Mouse (Mus musculus): ENCODE results near the gene Itga9. TPM values are rescaled to one million over a fixed set of nuclear protein-coding genes. Genes with fewer than 3 reads are reported as not detected.

Gene Itga9
- total RNA-seq, 1 experiment from 2014 or later, result 4.7 TPM

- ATAC-seq (replicated peaks in 1 of 2; ENCODE audit: insufficient read depth in 1 of 2, low FRiP score in 2 of 2, low TSS enrichment in 1 of 2, low read depth in 1 of 2, poor library complexity in 2 of 2, severe bottlenecking in 2 of 2), result no peak; a peak in 1 of 4 replicates
Observed at GRCm38 (mm10) chr9:118883150-118883549, 276.7 kb downstream of the Itga9 start.

GRCm38 (mm10) chr9:118885785-118886184 lies 279.3 kb downstream of the Itga9 start:
- ATAC-seq (replicated peaks in 1 of 2; ENCODE audit: insufficient read depth in 1 of 2, low FRiP score in 2 of 2, low TSS enrichment in 1 of 2, low read depth in 1 of 2, poor library complexity in 2 of 2, severe bottlenecking in 2 of 2), result no peak

DNA sequence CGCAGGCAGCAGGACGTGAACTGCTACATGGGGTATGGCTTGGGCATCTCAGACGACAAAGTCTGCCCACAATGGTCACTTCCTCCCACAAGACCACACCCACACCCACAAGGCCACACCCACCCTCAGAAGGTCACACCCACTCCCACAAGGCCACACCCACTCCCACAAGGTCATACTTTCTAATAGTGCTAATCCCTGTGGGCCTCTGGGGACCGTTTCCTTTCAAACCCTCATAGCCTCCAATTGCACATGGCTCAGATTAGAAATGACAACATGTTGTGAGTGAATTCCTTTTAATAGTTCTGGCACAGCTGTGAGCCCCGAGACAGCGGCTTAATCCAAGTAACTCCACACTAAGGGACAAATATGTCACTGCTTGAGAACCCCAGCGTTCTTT lies 280.7 kb downstream of the Itga9 start:
- ATAC-seq (replicated peaks in 1 of 2; ENCODE audit: insufficient read depth in 1 of 2, low FRiP score in 2 of 2, low TSS enrichment in 1 of 2, low read depth in 1 of 2, poor library complexity in 2 of 2, severe bottlenecking in 2 of 2), result no peak

GRCm38 (mm10) chr9:118887734-118888133 lies 281.2 kb downstream of the Itga9 start:
- no peak for ATAC-seq (replicated peaks in 1 of 2; ENCODE audit: insufficient read depth in 1 of 2, low FRiP score in 2 of 2, low TSS enrichment in 1 of 2, low read depth in 1 of 2, poor library complexity in 2 of 2, severe bottlenecking in 2 of 2)

DNA sequence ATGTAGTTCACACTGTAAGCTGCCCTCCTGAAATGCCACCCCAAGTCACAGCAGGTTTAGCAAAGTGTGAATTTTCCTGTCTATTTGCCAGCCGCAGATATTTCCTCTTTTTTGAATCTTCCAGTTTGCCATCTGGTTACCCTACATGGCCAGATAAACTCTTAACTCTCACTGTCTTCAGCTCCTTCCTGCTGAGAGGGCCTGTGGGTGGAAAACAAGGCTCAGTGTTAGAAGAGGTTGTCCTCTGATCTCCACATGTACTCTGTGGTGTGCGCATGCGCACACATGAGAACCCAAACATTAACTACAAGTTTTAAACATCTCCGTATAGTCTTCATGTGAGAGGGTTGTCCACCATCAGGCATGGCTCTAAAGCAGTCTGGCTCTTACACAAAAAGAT lies 283.7 kb downstream of the Itga9 start:
- peak; percentile 56 to 86; a peak in 3 of 4 replicates for ATAC-seq (replicated peaks in 1 of 2; ENCODE audit: insufficient read depth in 1 of 2, low FRiP score in 2 of 2, low TSS enrichment in 1 of 2, low read depth in 1 of 2, poor library complexity in 2 of 2, severe bottlenecking in 2 of 2)

DNA sequence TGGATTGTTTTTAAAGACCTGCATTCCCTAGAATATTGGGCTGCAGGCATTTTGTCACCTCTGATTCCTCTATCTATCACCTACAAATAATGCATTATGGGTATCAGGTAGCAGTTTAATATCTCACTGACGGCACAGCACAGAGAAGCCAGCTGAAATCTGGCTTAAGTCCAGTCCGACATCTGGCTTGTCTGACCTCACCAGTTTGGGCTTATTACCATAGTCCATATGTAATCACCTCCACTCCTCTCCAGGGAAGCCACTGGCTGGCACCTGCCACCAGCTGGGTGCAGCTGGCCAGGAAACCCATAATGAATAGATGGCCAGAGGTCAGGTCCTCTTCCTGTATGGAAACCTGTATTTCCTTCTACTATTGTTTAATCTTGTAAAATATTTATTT lies 284.2 kb downstream of the Itga9 start:
- ATAC-seq (replicated peaks in 1 of 2; ENCODE audit: insufficient read depth in 1 of 2, low FRiP score in 2 of 2, low TSS enrichment in 1 of 2, low read depth in 1 of 2, poor library complexity in 2 of 2, severe bottlenecking in 2 of 2), result no peak

GRCm38 (mm10) chr9:118891068-118891467 lies 284.6 kb downstream of the Itga9 start:
- no peak for ATAC-seq (replicated peaks in 1 of 2; ENCODE audit: insufficient read depth in 1 of 2, low FRiP score in 2 of 2, low TSS enrichment in 1 of 2, low read depth in 1 of 2, poor library complexity in 2 of 2, severe bottlenecking in 2 of 2)

DNA sequence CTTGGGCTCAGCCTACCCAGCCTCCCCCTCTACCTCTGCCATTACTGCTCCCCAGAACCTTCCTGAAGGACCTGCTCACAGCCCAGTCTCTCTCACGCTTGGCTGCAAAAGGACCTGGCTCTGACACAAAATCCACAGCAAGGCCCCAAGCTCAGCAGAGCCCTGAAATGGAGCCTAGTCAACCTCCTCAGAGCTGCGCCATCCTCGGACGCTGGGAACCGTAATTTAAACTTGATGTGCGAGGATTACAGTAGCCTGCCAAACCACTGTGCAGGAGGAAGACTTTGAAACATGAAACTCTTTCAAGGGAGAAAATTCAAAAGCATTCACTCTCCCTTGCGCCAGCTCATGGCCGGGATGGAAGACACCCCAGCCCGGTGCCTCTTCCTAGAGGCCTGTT lies 285.1 kb downstream of the Itga9 start:
- ATAC-seq (replicated peaks in 1 of 2; ENCODE audit: insufficient read depth in 1 of 2, low FRiP score in 2 of 2, low TSS enrichment in 1 of 2, low read depth in 1 of 2, poor library complexity in 2 of 2, severe bottlenecking in 2 of 2), result no peak

DNA sequence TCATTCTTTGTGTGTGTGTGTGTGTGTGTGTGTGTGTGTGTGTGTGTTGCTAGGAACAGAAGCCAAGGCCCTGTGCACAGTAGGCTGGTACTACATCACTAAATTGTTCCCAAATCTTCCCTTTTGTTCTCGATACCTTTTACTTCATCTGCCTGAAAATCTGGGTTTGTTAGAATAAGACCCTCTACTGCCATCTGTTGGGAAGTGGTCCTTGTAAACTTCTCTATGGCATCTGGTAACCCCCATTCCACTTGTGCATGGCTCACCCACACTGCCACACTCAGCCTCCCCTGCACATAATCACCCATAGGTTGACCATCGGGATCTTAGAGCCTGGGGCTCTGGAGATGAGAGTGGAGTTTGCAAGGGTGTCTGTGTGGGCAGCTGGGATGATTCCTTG lies 288.6 kb downstream of the Itga9 start:
- ATAC-seq (replicated peaks in 1 of 2; ENCODE audit: insufficient read depth in 1 of 2, low FRiP score in 2 of 2, low TSS enrichment in 1 of 2, low read depth in 1 of 2, poor library complexity in 2 of 2, severe bottlenecking in 2 of 2), result no peak

GRCm38 (mm10) chr9:118900677-118901076 lies 294.2 kb downstream of the Itga9 start:
- no peak for ATAC-seq (replicated peaks in 1 of 2; ENCODE audit: insufficient read depth in 1 of 2, low FRiP score in 2 of 2, low TSS enrichment in 1 of 2, low read depth in 1 of 2, poor library complexity in 2 of 2, severe bottlenecking in 2 of 2)

DNA sequence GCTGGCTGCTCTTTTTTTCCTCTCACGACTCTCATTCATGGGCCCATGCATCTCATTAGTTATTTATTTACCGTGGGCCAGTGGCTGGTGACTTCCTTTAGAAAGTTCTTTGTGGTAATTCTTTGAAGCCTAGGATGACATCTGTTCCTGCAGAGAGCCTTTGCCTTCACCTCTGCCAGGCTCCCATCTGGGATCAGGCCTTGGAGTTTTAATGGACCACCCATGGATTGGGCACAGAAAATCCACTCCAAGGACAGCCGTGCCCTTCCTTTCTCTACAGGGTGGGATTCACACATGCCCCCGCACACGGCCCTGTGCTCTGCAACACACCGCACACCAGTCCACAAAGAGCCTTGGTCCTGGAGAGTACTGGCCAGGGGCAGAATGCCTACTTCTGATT lies 295.4 kb downstream of the Itga9 start:
- no peak for ATAC-seq (replicated peaks in 1 of 2; ENCODE audit: insufficient read depth in 1 of 2, low FRiP score in 2 of 2, low TSS enrichment in 1 of 2, low read depth in 1 of 2, poor library complexity in 2 of 2, severe bottlenecking in 2 of 2)

- ATAC-seq (replicated peaks in 1 of 2; ENCODE audit: insufficient read depth in 1 of 2, low FRiP score in 2 of 2, low TSS enrichment in 1 of 2, low read depth in 1 of 2, poor library complexity in 2 of 2, severe bottlenecking in 2 of 2), result peak; percentile 67 to 76; a peak in 3 of 4 replicates
Observed at GRCm38 (mm10) chr9:118907934-118908620, 301.6 kb downstream of the Itga9 start.

DNA sequence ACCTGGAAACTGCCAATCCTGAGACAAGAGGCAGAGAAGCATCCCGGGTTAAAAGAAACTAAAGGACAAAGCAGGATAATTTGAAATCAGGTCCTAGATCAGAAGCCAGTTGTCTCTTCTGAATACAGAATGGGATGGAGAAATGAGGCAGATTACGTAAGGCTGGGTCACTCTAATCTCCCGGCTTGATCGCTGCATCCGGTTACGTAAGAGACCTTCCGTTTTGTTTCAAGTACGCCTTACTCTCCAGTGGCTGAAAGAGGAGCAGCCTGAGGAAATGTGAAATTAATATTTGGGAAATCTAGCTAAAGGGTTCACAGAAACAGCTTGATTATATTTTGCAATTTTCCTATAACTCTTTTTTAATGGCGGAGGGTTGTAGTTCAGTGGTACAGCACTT lies 306.6 kb downstream of the Itga9 start:
- peak; percentile 57 to 67; a peak in 2 of 4 replicates for ATAC-seq (replicated peaks in 1 of 2; ENCODE audit: insufficient read depth in 1 of 2, low FRiP score in 2 of 2, low TSS enrichment in 1 of 2, low read depth in 1 of 2, poor library complexity in 2 of 2, severe bottlenecking in 2 of 2)

DNA sequence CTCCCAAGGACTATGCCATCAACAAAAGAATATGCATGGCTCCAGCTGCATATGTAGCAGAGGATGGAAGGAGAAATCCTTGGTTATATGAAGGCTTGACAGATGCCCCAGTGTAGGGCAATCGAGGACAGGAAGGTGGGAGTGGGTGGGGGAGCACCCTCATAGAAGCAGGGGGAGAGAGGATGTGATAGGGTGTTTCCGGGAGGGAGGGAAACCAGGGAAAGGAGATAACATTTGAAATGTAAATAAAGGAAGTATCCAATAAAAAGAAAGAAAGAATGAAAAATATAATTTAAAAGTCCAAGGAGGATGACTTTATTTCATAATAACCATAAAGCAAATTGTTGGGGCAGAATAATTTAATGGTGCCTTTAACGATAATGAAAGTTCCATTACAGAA lies 307.1 kb downstream of the Itga9 start:
- no peak for ATAC-seq (replicated peaks in 1 of 2; ENCODE audit: insufficient read depth in 1 of 2, low FRiP score in 2 of 2, low TSS enrichment in 1 of 2, low read depth in 1 of 2, poor library complexity in 2 of 2, severe bottlenecking in 2 of 2)

GRCm38 (mm10) chr9:118914589-118914988 lies 308.1 kb downstream of the Itga9 start:
- no peak for ATAC-seq (replicated peaks in 1 of 2; ENCODE audit: insufficient read depth in 1 of 2, low FRiP score in 2 of 2, low TSS enrichment in 1 of 2, low read depth in 1 of 2, poor library complexity in 2 of 2, severe bottlenecking in 2 of 2)

DNA sequence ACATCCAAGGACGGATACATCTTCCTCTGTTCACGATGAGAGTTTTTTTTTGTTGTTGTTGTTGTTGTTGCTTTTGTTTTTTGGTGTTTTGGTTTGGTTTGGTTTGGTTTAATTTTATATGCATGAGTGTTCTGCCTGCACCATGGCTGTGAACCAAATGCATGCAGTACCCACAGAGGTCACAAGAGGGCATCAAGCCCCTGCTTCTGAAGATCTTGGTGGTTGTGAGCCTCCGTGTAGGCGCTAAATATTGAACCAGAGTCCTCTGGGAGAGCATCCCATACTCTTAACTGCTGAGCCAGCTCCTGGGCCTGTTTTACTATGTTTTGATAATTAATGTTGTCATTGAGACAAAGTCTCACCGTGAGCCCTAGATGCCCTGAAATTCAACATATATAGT lies 308.8 kb downstream of the Itga9 start:
- ATAC-seq (replicated peaks in 1 of 2; ENCODE audit: insufficient read depth in 1 of 2, low FRiP score in 2 of 2, low TSS enrichment in 1 of 2, low read depth in 1 of 2, poor library complexity in 2 of 2, severe bottlenecking in 2 of 2), result no peak

GRCm38 (mm10) chr9:118919672-118920186 lies 313.2 kb downstream of the Itga9 start:
- no peak for ATAC-seq (replicated peaks in 1 of 2; ENCODE audit: insufficient read depth in 1 of 2, low FRiP score in 2 of 2, low TSS enrichment in 1 of 2, low read depth in 1 of 2, poor library complexity in 2 of 2, severe bottlenecking in 2 of 2)

- peak in 1 of 2 experiments; percentile 52; a peak in 1 of 4 replicates for ATAC-seq (replicated peaks in 1 of 2; ENCODE audit: insufficient read depth in 1 of 2, low FRiP score in 2 of 2, low TSS enrichment in 1 of 2, low read depth in 1 of 2, poor library complexity in 2 of 2, severe bottlenecking in 2 of 2)
Observed at GRCm38 (mm10) chr9:118920798-118921515, 314.5 kb downstream of the Itga9 start.
